Mouse (Mus musculus) myocyte (in vitro differentiated cells): ENCODE measurements around the gene Zmynd8.

Experiments used
- MAX ChIP-seq: IDR thresholded peaks from one replicate; pipeline ENCODE4 v1.6.1; 2011; ENCODE audit warnings: low read depth, mild to moderate bottlenecking, control low read depth
- MYOG ChIP-seq, 3 experiments: IDR thresholded peaks; one replicate each; pipeline ENCODE4 v1.6.1; 2011; ENCODE audit warnings: control low read depth in 2 of 3, low read depth in 2 of 3, mild to moderate bottlenecking in 2 of 3; ENCODE audit not compliant: insufficient read length in 2 of 3, control insufficient read depth in 1 of 3, insufficient read depth in 1 of 3
- TCF12 ChIP-seq: IDR thresholded peaks from one replicate; pipeline ENCODE4 v1.6.1; 2011; ENCODE audit warnings: mild to moderate bottlenecking, control low read depth; ENCODE audit not compliant: poor library complexity, insufficient read depth, severe bottlenecking

GRCm38 (mm10) chr2:165857395-165857831, 41.4 kb downstream of the Zmynd8 start:
- no peak for TF ChIP-seq MYOG (IDR thresholded peaks at IDR 0.05; ENCODE audit: control insufficient read depth in 1 of 3, insufficient read depth in 1 of 3, insufficient read length in 2 of 3, low read depth in 2 of 3)
- TF ChIP-seq MAX: no peak
- TF ChIP-seq TCF12: no peak
